Mouse (Mus musculus) bone marrow macrophage, adult 2 months (primary cell): ENCODE data around the gene Gon4l. TPM values are rescaled to one million over a fixed set of nuclear protein-coding genes. Genes with fewer than 3 reads are reported as not detected.

Source experiments
- H3K27ac ChIP-seq: 2 replicates; pipeline ENCODE4 v1.5.1; 2012; ENCODE audit warnings: low read depth, low read length; ENCODE audit not compliant: insufficient read depth
- H3K4me1 ChIP-seq: 2 replicates; pipeline ENCODE4 v1.6.1; 2012; ENCODE audit warnings: low read length; ENCODE audit not compliant: control insufficient read depth, insufficient read depth
- H3K4me3 ChIP-seq: 2 replicates; pipeline ENCODE4 v1.5.1; 2012; ENCODE audit warnings: mild to moderate bottlenecking, low read length, moderate library complexity; ENCODE audit not compliant: insufficient read depth
- CTCF ChIP-seq: IDR thresholded peaks from 2 replicates; pipeline ENCODE4 v1.5.1; 2012; ENCODE audit warnings: low read depth, mild to moderate bottlenecking, low read length, moderate library complexity
- POLR2A ChIP-seq: IDR thresholded peaks from 2 replicates; pipeline ENCODE4 v1.6.1; 2012; ENCODE audit warnings: mild to moderate bottlenecking, low read depth, low read length, borderline replicate concordance
- polyA plus RNA-seq: library from polyadenylated mRNA; stranded (reverse); fragments of >200 nt; gene quantifications from 2 replicates; pipeline ENCODE4 v1.2.4, GENCODE M21; 2012; ENCODE audit not compliant: missing spikeins, insufficient read depth, insufficient read length

Gene Gon4l
- polyA plus RNA-seq, 1 experiment = 23.2 TPM

DNA sequence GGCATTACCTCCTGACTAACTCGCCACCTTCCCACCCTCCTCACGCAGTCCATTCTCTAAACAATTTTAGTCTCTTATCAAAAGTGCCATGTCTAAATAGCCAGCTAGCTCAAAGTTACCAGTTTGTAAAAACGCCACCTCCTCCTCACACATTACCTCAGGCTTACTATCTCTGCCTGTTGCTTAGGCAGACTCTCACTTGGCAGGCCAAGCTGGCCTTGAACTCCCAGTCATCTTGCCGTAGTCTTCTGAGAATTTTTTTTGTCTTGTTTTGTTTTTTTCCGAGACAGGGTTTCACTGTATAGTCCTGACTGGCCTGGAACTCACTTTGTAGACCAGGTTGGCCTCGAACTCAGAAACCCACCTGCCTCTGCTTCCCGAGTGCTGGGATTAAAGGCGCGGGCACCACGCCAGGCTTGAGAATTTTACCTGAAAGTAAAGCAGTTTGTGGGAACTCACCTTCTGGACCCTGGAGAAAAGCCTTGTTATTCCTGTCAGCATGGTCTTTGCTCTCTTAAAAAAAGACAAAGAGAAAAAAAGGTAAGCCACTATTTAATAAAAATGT is 107.4 kb downstream of the Gon4l start:
- no peak for TF ChIP-seq POLR2A
- no peak for TF ChIP-seq CTCF
- Histone ChIP-seq H3K4me3 (no peak overlapping the region), H3K27ac (no peak overlapping the region), H3K4me1 (peaks cover 1% of the 10 kb centered on the region)

DNA sequence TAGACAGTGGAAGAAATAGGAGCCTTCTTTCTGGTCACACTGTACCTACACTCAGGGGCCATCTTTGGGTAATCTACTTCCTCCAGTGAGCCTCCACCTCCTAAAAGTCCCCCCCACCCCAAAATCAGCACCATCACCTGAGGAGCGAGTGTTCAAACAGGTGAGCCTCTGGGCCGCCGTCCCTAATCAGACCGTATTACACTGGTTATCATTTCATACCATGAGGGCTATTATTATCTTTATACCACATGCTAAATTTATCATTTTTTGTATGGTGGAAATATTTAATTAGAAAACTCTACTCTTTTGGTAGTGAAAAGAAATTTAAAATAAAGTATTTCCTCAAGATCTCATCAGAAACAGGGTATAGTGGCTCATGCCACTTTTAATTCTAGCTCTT is 109.1 kb downstream of the Gon4l start:
- TF ChIP-seq POLR2A = no peak
- TF ChIP-seq CTCF = no peak
- H3K27ac ChIP-seq = no peak overlapping the region
- no peak overlapping the region for H3K4me3 ChIP-seq
- H3K4me1 ChIP-seq = peaks cover 4% of the 10 kb centered on the region

DNA sequence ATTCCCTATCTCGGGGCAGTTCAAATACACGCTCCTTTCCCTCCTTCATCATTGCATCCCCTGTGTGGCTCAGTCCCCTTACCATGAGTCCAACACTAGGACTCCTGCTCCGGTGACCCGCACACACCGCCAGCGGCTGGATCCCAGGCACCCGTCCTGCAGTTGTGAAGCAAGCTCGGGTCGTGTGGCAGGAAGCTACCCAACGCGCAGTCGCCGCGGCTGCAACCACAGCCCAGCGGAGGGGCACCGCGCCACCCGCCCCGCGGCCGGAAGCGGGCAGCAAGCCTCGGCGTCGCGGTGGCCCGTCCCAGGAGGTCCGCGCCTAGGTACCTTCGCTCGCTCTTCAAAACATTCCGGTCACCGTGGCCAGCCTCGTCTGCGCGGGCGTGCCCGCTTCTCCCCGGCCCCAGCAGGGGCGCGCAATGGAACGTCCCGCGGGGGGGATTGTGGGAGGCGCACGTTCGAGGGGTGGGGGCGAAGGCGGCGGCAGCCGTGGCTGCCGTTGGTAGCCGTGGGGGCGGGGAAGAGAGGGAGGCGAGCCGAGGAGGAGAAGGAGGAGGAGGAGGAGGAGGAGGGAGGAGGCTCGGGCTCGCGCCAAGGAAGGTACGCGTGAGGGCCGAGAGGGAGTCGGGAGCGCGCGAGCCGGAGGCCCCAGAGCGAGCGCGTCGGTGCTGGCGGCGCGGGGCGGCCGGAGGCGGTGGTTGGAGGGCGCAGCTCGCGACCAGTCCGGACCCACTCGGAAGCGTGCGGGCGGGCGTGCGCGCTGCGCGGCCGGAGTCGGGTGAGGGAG is 115.0 kb downstream of the Gon4l start:
- 0 out of 2 replicates have a peak, but pooled peaks have one; percentile 7 for TF ChIP-seq POLR2A
- TF ChIP-seq CTCF = no peak
- Histone ChIP-seq H3K27ac (peak overlapping the region; percentile 92), H3K4me1 (peaks cover 18% of the 10 kb centered on the region), H3K4me3 (peak overlapping the region; percentile 86)

DNA sequence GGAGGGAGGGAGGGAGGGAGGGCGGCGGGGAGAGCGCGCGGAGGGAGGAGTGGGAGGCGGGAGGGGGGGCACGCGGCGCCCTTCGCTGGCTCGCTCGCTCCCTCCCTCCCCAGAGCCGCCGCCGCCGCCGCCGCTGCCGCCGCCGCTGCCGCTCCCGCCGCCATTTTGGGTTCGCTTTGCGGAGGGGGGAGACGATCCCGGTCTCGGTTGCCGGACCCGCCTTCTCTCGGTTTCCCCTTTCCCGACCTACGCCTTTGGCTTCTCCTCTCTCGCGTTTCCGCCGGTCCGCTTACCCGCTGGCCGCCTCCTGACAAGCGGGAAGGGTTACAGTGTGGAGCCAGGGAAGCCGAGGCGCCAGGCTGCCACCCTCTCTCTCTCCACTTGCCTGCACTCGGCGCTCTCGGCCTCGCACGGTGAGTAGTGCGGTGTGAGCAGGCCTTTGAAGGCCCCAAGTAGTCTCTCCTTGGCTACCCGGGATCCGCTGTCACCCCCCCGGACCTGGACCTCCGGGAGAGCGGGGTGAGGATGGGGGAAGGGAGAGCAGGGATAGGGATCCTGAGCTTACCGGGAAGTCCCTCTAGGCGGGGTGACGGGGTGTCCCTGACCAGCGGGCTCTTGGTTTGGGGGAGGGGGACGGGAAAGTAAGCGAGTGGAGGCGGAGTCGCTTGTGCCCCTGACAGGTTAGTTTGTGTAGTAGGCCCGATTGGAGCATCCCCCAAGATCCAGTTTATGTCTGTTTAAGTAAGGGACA is 115.7 kb downstream of the Gon4l start, which contains the start of the genes Ash1l and Dap3:
Gene Ash1l (plus strand): TSS at position 47 of the 751 bp plus-strand sequence.
Gene Dap3 (minus strand): TSS at position 606 of the 751 bp plus-strand sequence.
- Histone ChIP-seq H3K27ac (peak within 1 kb of the TSS; percentile 94), H3K4me1 (peaks cover 18% of the 10 kb centered on the region), H3K4me3 (peak within 1 kb of the TSS; percentile 86)
- TF ChIP-seq POLR2A (no peak), CTCF (no peak)

DNA sequence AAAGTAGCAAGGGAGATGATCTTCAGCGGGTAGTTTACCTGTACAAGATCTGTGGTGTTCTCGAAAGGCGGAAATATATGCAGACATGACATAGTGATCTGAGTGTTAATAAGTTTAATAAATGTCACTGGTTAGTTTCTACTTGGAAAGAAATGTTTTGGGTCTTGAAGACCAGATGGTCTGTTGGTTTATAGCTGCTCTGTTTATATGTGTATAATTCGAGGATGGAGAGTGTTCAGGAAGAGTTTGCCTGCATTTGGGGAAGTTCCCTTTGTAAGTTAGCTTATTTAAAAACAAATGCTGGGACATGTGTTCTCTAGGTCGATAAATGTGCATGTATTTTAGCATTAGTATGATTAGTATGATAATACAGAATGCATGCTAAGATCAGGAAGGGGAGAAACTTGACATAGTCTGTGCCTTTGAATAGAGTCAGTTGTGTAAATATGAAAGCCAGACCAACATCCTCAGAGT is 116.3 kb downstream of the Gon4l start:
- H3K27ac ChIP-seq = peak overlapping the region; percentile 94
- peak overlapping the region; percentile 86 for H3K4me3 ChIP-seq
- peaks cover 18% of the 10 kb centered on the region for H3K4me1 ChIP-seq
- no peak for TF ChIP-seq POLR2A

DNA sequence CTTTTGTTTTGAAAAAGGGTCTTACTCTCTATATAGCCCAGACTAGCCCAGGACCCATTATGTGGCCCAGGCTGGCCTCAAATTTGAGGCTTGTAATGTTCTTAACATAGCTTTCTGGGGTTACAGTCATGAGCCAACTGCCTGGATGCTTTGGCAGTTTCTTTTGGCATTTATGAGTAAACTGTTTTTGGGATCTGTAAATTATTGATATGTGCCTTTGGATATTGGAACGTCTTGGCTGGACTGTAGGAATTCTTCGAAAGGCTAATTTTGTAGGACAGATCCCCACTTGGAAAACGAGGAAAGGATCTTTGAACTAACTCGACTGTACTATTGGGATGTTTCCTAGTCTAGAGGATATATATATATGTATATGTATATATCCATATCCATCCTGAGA is 118.2 kb downstream of the Gon4l start:
- H3K4me3 ChIP-seq = no peak overlapping the region
- no peak overlapping the region for H3K27ac ChIP-seq
- no peak for TF ChIP-seq CTCF
- no peak for TF ChIP-seq POLR2A
- peaks cover 16% of the 10 kb centered on the region for H3K4me1 ChIP-seq

DNA sequence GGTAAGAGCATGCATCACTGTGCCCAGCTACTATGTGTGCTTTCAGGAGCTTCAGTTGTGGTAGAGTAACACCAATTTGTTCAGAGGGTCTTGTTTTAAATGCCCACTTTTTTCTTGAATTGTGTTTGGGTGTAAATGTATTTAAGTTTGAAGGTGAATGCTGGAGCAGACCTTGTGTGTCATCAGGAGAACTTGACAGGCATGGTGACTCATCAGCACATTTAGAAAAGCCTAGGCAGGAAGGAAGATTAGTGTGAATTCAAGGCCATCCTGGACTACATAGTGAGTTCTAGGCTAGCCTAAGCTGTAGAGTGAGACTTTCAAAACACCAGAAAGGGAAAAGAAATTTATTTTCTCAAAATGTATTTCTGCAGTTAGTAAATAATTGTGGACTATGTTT is 118.7 kb downstream of the Gon4l start:
- H3K27ac ChIP-seq = no peak overlapping the region
- TF ChIP-seq POLR2A (no peak), CTCF (no peak)
- H3K4me1 ChIP-seq = peaks cover 17% of the 10 kb centered on the region
- H3K4me3 ChIP-seq = no peak overlapping the region

Other genes with a start within 250 kb of the Gon4l start
- 140 and 154 TPM in 2 replicates for gene Arhgef2, start 229.3 kb upstream of the Gon4l start, polyA plus RNA-seq
- not detected in 2 replicates for gene Rxfp4, start 182.1 kb upstream of the Gon4l start, polyA plus RNA-seq
- gene Khdc4, start 149.4 kb upstream of the Gon4l start, polyA plus RNA-seq = 40.7 and 48.4 TPM in 2 replicates
- gene Rit1, start 118.4 kb upstream of the Gon4l start, polyA plus RNA-seq = 100 and 110 TPM in 2 replicates
- 12.1 and 13.5 TPM in 2 replicates for gene Syt11, start 60.1 kb upstream of the Gon4l start, polyA plus RNA-seq
- 10.1 and 11.8 TPM in 2 replicates for gene Msto1, start 78.8 kb downstream of the Gon4l start, polyA plus RNA-seq
- gene Ash1l, start 115.4 kb downstream of the Gon4l start, polyA plus RNA-seq = 21.6 and 23.1 TPM in 2 replicates
- gene Dap3, start 116.0 kb downstream of the Gon4l start, polyA plus RNA-seq = 62.1 and 64.9 TPM in 2 replicates